Mouse (Mus musculus) colon, adult 2 months (tissue): ENCODE results near the gene Wdr19. TPM values are rescaled to one million over a fixed set of nuclear protein-coding genes. Genes with fewer than 3 reads are reported as not detected.

Experiments used
- polyA plus RNA-seq: library from polyadenylated mRNA; depleted of rRNA; stranded (reverse); fragments of >200 nt; gene quantifications from 2 replicates; pipeline ENCODE4 v1.2.3, GENCODE M21; 2012; rRNA removed

The Wdr19 gene
- polyA plus RNA-seq: 1.7 and 2.2 TPM in 2 replicates

DNA sequence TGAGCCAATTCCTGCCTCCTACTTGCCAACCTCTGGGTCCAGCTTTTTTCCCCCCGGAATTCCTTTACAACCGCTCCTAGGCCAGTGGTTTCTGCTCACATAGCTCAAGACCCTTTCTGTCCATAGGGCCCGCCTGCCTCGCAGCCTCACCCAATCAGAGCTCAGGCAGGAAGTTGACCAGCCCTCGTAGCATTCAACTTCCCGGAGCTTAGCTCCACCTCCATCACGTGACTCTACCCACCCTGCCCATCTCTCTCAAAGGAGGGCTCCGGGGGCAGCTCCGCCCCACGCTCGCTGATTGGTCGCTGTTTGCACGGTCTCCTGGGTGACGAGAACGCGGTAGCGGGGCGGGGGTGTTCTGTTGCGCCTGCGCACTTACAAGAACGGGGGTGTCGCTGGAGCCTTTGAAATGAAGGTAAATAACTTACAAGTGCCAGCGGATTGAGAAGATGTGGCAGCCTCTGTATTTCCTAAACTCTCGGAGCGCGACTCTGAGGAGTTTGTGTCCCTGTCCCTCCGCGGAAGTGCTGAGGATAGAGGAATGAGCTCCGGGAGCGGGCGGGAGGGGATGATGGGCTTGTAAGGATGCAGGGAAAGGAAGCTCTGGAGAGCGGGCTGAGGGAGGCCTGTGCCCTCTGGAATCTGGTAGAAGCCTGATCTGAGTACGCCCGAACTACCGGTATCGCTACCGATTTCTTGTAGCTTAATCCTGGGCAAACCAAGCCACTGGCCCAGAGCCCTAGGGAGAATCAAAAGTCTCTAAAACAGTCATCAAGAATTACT lies at the start of gene Wdr19:
Gene Wdr19 (plus strand): TSS at position 351 of the 783 bp plus-strand sequence.

Other genes with a start within 250 kb of the Wdr19 start
- 0.44 and 0.84 TPM in 2 replicates for gene Tlr6, start 239.6 kb upstream of the Wdr19 start, polyA plus RNA-seq
- gene Fam114a1, start 229.6 kb upstream of the Wdr19 start, polyA plus RNA-seq: 32.1 and 33.2 TPM in 2 replicates
- gene Tmem156, start 107.6 kb upstream of the Wdr19 start, polyA plus RNA-seq: 0.31 and 0.34 TPM in 2 replicates
- 18.6 and 20.5 TPM in 2 replicates for gene Klhl5, start 92.2 kb upstream of the Wdr19 start, polyA plus RNA-seq
- gene Rfc1, start 136.0 kb downstream of the Wdr19 start, polyA plus RNA-seq: 5.0 and 7.2 TPM in 2 replicates
- 4.3 and 5.0 TPM in 2 replicates for gene Klb, start 148.6 kb downstream of the Wdr19 start, polyA plus RNA-seq
- gene Rpl9, start 191.7 kb downstream of the Wdr19 start, polyA plus RNA-seq: 161 and 188 TPM in 2 replicates
- 8.3 and 8.7 TPM in 2 replicates for gene Lias, start 191.8 kb downstream of the Wdr19 start, polyA plus RNA-seq
- 52.6 and 60.8 TPM in 2 replicates for gene Ugdh, start 236.3 kb downstream of the Wdr19 start, polyA plus RNA-seq